Mouse (Mus musculus): Measurements from ENCODE around the gene Vdr. TPM values are rescaled to one million over a fixed set of nuclear protein-coding genes. Genes with fewer than 3 reads are reported as not detected.

The Vdr gene
- polyA plus RNA-seq, 1 experiment: 0.20 TPM

GRCm38 (mm10) chr15:97904339-97904991, 6.0 kb downstream of the Vdr start:
- Histone ChIP-seq H3K36me3 (replicated peaks; ENCODE audit: low read length) (no peaks in the 10 kb centered on the region), H3K9me3 (no peaks in the 10 kb centered on the region), H3K4me1 (peaks cover 38% of the 10 kb centered on the region), H3K4me3 (replicated peaks) (no peak overlapping the region), H3K27me3 (replicated peaks) (peaks cover 68% of the 10 kb centered on the region)
- no peak for TF ChIP-seq FLI1 (IDR thresholded peaks at IDR 0.05; ENCODE audit: low read length)
- TF ChIP-seq GATA1 (IDR thresholded peaks at IDR 0.05; ENCODE audit: borderline replicate concordance, low read length): no peak

- no peaks in the 10 kb centered on the region for H3K36me3 ChIP-seq (replicated peaks; ENCODE audit: low read length)
- no peaks in the 10 kb centered on the region for H3K9me3 ChIP-seq
- TF ChIP-seq GATA1 (IDR thresholded peaks at IDR 0.05; ENCODE audit: borderline replicate concordance, low read length) (no peak), FLI1 (IDR thresholded peaks at IDR 0.05; ENCODE audit: low read length) (no peak)
- H3K4me1 ChIP-seq: peaks cover 34% of the 10 kb centered on the region
- H3K27me3 ChIP-seq (replicated peaks): peaks cover 68% of the 10 kb centered on the region
- H3K4me3 ChIP-seq (replicated peaks): no peak overlapping the region
Observed at GRCm38 (mm10) chr15:97903261-97904009, 7.0 kb downstream of the Vdr start.

- Histone ChIP-seq H3K36me3 (replicated peaks; ENCODE audit: low read length) (no peaks in the 10 kb centered on the region), H3K4me1 (peaks cover 14% of the 10 kb centered on the region), H3K4me3 (replicated peaks) (no peak overlapping the region), H3K9me3 (no peaks in the 10 kb centered on the region), H3K27me3 (replicated peaks) (peaks cover 68% of the 10 kb centered on the region)
- TF ChIP-seq GATA1 (IDR thresholded peaks at IDR 0.05; ENCODE audit: borderline replicate concordance, low read length) (no peak), FLI1 (IDR thresholded peaks at IDR 0.05; ENCODE audit: low read length) (no peak)
Observed at GRCm38 (mm10) chr15:97900991-97901390, 9.4 kb downstream of the Vdr start.

GRCm38 (mm10) chr15:97900336-97900912, 10.0 kb downstream of the Vdr start:
- Histone ChIP-seq H3K36me3 (replicated peaks; ENCODE audit: low read length) (no peaks in the 10 kb centered on the region), H3K9me3 (no peaks in the 10 kb centered on the region)
- TF ChIP-seq FLI1 (IDR thresholded peaks at IDR 0.05; ENCODE audit: low read length): no peak
- TF ChIP-seq GATA1 (IDR thresholded peaks at IDR 0.05; ENCODE audit: borderline replicate concordance, low read length): no peak

GRCm38 (mm10) chr15:97899714-97900113, 10.7 kb downstream of the Vdr start:
- no peak for TF ChIP-seq FLI1 (IDR thresholded peaks at IDR 0.05; ENCODE audit: low read length)
- no peak for TF ChIP-seq GATA1 (IDR thresholded peaks at IDR 0.05; ENCODE audit: borderline replicate concordance, low read length)
- Histone ChIP-seq H3K4me1 (peaks cover 7% of the 10 kb centered on the region; the same call in 1 of the 2 replicates), H3K9me3 (no peaks in the 10 kb centered on the region), H3K27me3 (replicated peaks) (peaks cover 65% of the 10 kb centered on the region), H3K36me3 (replicated peaks; ENCODE audit: low read length) (no peaks in the 10 kb centered on the region), H3K4me3 (replicated peaks) (no peak overlapping the region)

More at GRCm38 (mm10) chr15:97900336-97900912, 10.0 kb downstream of the Vdr start:
- no peak overlapping the region for H3K4me3 ChIP-seq (replicated peaks)
- H3K27me3 ChIP-seq (replicated peaks): peaks cover 67% of the 10 kb centered on the region
- H3K4me1 ChIP-seq: peaks cover 13% of the 10 kb centered on the region

- H3K4me1 ChIP-seq: no peaks in the 10 kb centered on the region
- no peak overlapping the region for H3K4me3 ChIP-seq (replicated peaks)
- TF ChIP-seq FLI1 (IDR thresholded peaks at IDR 0.05; ENCODE audit: low read length): no peak
- TF ChIP-seq GATA1 (IDR thresholded peaks at IDR 0.05; ENCODE audit: borderline replicate concordance, low read length): no peak
- H3K9me3 ChIP-seq: no peaks in the 10 kb centered on the region
- H3K36me3 ChIP-seq (replicated peaks; ENCODE audit: low read length): no peaks in the 10 kb centered on the region
- H3K27me3 ChIP-seq (replicated peaks): peaks cover 63% of the 10 kb centered on the region
Observed at GRCm38 (mm10) chr15:97898791-97899190, 11.6 kb downstream of the Vdr start.

GRCm38 (mm10) chr15:97896861-97897654, 13.4 kb downstream of the Vdr start:
- no peaks in the 10 kb centered on the region for H3K9me3 ChIP-seq
- H3K4me1 ChIP-seq: peaks cover 5% of the 10 kb centered on the region
- H3K4me3 ChIP-seq (replicated peaks): no peak overlapping the region
- TF ChIP-seq FLI1 (IDR thresholded peaks at IDR 0.05; ENCODE audit: low read length): no peak
- TF ChIP-seq GATA1 (IDR thresholded peaks at IDR 0.05; ENCODE audit: borderline replicate concordance, low read length): no peak
- H3K27me3 ChIP-seq (replicated peaks): peaks cover 62% of the 10 kb centered on the region
- no peaks in the 10 kb centered on the region for H3K36me3 ChIP-seq (replicated peaks; ENCODE audit: low read length)

GRCm38 (mm10) chr15:97896347-97896746, 14.1 kb downstream of the Vdr start:
- Histone ChIP-seq H3K9me3 (no peaks in the 10 kb centered on the region), H3K36me3 (replicated peaks; ENCODE audit: low read length) (no peaks in the 10 kb centered on the region), H3K27me3 (replicated peaks) (peaks cover 61% of the 10 kb centered on the region), H3K4me3 (replicated peaks) (no peak overlapping the region), H3K4me1 (peaks cover 5% of the 10 kb centered on the region)
- TF ChIP-seq FLI1 (IDR thresholded peaks at IDR 0.05; ENCODE audit: low read length): no peak
- TF ChIP-seq GATA1 (IDR thresholded peaks at IDR 0.05; ENCODE audit: borderline replicate concordance, low read length): no peak

GRCm38 (mm10) chr15:97895847-97896246, 14.6 kb downstream of the Vdr start:
- Histone ChIP-seq H3K36me3 (replicated peaks; ENCODE audit: low read length) (no peaks in the 10 kb centered on the region), H3K9me3 (no peaks in the 10 kb centered on the region), H3K4me1 (peaks cover 5% of the 10 kb centered on the region), H3K27me3 (replicated peaks) (peaks cover 62% of the 10 kb centered on the region), H3K4me3 (replicated peaks) (no peak overlapping the region)
- TF ChIP-seq GATA1 (IDR thresholded peaks at IDR 0.05; ENCODE audit: borderline replicate concordance, low read length) (no peak), FLI1 (IDR thresholded peaks at IDR 0.05; ENCODE audit: low read length) (no peak)

Measured in megakaryocyte, embryonic 14.5 days (primary cell).